Mouse (Mus musculus) natural killer cell, adult 2 months (primary cell): ENCODE measurements around the gene Cldn15.

Experiments used
- DNase-seq, 2 experiments: peaks; one replicate each; pipeline ENCODE4 v3.0.0; 2022; ENCODE audit warnings: low spot score in 2 of 2

Cldn15 gene

GRCm38 (mm10) chr5:136980974-136981373 is 14.6 kb downstream of the Cldn15 start:
- no peak for DNase-seq

DNA sequence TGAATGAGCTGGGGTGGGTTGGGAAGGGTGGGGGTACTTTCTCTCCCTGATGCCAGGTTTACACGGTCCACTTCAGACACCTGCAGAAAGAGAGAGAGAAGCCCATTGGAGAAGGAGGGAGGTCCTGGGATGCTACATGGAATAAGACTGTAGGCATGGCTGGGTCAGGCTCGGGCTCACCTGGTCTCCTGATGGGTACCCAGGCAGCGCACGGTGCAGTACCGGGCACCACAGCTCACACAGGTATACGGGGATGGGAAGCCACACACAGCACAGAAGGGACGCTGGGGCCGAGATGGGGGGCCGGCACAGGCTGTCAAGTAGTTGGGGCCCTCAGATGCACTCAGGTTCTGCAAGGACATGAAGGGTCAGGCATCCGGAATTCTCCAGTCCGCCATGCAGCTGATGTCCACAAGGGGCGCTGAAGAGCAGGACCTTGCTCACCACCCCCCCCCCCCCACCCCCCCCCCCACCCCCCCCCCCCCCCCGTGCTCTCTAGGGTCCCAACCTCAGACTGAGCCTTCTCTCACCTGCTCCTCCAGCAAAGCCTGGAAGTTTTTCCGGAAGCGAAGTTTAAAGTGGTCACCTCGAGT is 16.0 kb downstream of the Cldn15 start:
- DNase-seq: peak; percentile 34 to 58

GRCm38 (mm10) chr5:136984828-136985227 is 18.4 kb downstream of the Cldn15 start:
- no peak for DNase-seq

DNA sequence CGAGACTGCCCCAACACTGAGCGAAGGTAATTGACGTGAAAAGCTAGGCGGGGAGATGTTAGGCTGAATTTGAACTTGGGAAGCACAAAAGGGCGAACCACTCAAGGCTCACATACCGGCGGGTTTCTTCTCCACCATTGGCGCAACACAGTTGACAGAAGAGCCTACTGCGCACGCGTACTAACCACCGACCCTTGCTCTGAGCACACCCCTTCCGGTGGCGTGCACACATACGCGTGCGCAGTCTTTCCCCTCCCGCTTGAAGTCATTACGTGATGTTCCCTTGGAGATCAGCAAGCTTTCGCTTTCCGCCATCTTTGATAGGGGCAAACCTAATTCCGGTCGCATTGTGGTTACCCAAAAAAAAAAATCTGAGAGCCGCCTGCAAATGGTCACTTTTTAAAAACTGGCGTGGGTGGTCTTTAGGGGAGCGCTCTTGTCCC is 20.3 kb downstream of the Cldn15 start, which contains the start of gene Plod3:
TSS of gene Plod3 (plus strand) at position 325 of the 443 bp plus-strand sequence.
- peak; percentile 95 to 96 for DNase-seq

DNA sequence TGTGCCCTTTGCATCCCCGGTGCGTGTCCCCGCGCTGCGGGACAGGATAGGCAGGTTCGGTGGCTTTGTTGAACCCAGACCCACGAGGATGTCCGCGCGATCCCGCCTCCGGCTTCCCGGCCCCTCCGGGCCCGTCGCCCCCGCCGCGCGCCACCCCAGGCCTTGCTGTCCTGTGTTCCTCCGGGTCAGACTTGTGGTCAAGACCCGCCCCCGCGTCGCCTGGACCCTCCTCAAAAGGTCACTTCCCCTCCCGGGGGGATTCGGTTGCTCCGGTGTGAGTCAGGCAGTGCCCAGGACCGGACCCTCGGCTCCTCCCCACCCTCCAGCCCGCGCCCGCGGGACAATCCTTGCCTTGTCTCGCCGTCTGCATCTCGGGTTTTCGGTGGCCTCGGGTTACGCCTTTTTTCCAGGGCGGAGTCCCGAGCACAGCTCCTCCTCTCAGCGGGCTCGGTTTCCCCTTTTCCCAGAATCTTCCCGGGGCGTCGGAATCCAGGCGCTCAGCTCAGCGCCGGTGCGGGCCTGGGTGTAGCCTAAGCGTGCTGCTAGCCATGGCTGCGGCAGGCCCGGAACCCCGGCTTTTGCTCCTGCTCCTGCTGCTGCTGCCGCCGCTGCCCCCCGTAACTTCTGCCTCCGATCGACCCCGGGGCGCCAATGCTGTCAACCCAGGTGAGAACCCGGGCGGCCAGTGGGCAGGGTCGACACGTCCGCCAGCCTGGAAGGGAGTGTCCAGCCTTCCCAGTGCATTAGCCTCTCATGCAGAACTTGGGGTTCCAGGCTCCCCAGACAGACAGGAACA is 20.9 kb downstream of the Cldn15 start:
- peak in 1 of 2 experiments; percentile 22 for DNase-seq

- DNase-seq: no peak
Measured at GRCm38 (mm10) chr5:136987934-136988271, 21.5 kb downstream of the Cldn15 start, which contains the start of gene Znhit1. Znhit1 (minus strand) TSS chr5:136988021.

GRCm38 (mm10) chr5:136988420-136988819 is 22.0 kb downstream of the Cldn15 start:
- no peak for DNase-seq

DNA sequence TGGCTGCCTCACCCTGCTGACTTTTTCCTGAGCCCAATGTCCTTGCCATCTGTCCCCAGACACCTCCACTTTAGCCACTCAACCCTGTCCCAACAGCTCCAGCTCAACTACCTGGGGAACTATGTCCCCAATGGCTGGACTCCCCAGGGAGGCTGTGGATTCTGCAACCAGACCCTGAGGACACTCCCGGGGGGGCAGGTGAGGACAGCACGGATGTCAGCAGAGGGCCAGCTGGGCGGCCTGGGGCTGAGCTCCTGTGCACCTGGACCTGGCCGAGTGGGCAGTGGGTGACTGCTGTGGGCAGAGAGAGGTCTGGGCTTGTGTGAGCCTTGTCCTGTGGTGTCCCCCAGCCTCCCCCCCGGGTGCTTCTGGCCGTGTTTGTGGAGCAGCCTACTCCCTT is 23.4 kb downstream of the Cldn15 start:
- DNase-seq: no peak

DNA sequence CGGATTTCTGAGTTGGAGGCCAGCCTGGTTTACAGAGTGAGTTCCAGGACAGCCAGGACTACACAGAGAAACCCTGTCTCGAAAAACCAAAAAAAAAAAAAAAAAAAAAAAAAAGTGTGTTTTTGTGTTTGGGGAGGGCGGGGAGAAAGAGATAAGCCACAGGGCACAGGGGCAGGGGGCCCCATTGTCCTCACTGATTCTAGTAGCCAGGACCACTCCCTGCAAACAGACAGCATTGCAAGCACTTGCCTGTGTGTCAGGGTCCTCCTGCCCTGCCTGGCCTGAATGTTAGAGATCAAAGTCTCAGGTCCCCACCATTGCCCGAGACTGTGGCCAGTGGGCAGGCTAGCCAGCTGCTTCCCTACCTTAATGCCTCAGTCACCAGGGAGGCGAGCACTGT is 33.0 kb downstream of the Cldn15 start:
- no peak for DNase-seq

DNA sequence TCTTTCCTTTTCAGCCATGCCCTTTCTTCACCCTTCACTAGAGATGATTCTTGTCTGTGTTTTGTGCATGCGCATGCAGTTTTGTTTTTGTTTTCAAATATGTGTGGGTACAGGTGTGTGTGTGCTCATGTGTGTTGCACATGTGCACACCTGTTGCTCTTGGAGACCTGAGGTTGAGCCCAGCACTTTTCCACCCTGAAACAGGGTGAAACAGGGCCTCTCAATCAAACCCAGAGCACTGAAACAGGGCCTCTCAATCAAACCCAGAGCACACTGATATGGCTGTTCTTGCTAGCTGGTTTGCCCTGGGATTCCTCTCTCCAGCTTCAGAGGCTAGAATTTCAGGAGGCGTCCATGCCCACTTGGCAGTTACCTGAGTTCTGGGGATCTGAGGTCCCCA is 34.2 kb downstream of the Cldn15 start:
- no peak for DNase-seq

- DNase-seq: no peak
Measured at GRCm38 (mm10) chr5:137007276-137007675, 40.9 kb downstream of the Cldn15 start.

- no peak for DNase-seq
Measured at GRCm38 (mm10) chr5:137009988-137010387, 43.6 kb downstream of the Cldn15 start.

DNA sequence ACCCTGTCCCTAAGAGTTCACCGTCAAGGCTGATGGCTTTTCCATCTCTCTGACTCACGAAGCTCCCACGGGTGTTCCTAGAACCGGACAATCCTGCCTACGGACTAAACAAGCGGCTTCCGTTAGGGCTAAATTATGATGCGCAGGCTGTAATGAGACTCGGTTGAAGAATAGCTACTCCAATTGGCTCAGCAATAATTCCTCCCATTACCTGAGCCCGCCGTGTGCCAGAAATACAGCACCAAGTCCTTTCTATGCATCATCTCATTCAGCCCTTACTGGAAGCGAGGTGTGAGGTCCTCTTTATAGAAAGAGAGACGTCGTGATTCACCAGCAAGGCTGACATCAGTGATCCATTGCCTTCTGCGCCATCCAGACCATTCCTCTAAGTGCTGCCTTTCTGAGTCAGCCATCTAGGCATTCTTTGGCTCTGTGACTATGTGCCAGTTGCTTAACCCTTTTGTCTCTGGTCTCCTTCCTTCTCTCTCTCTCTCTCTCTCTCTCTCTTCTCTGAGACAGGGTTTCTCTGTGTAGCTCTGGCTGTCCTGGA is 46.1 kb downstream of the Cldn15 start:
- DNase-seq: no peak

DNA sequence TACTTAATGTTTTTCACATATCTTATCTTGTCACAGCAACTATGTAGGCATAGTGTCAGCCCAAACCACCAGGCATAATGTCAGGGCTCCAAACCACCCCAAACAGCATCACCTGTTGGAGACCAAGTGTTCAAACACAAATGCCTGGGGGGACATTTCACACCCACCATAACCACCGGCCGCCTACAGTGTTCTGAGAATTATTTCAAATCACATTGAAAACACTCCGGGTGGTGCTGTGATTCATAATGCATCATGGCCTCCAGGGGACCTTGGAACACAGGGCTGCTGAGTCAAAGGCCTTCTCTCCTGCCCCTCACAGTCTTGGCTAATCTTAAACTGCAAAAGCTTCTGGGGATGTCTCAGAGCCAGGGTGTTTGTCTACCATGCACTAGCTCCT is 49.5 kb downstream of the Cldn15 start:
- DNase-seq: no peak

DNA sequence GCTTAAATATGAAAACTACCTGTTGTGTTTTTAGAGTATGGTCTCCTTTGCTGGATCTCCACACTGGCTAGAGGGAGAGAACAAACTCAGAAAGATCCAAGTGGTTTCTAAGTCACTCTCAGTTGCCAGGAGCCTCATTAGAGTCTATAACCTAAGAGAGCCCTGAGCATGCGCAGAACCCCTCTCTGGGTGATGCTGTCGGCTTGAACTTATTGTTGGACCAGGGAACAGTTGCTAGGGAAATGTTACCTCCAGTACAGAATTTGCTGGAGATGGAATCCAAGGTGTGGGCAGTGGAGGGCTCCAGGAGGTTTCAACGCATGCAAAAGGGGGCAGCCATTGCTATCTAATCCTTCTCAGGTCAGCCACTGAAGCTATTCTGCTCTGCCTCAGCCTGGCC is 57.9 kb downstream of the Cldn15 start:
- DNase-seq: no peak

- peak; percentile 58 to 77 for DNase-seq
Measured at GRCm38 (mm10) chr5:137025132-137025531, 58.7 kb downstream of the Cldn15 start.
